Mouse (Mus musculus): ENCODE measurements at regions not wholly inside any gene's neighbourhood (a gene's known extent, or its start where the extent isn't known, plus 50 kb on each side); places are given as distances from the start of the nearest gene placed in this dataset.
A peak's percentile ranks its signal among the peaks of the same experiment; 100 is the strongest.
"Not testable (repeated sequence)": the region's sequence is repeated elsewhere in the genome, so short reads cannot be mapped to it uniquely, and the experiment has no call there.

DNA sequence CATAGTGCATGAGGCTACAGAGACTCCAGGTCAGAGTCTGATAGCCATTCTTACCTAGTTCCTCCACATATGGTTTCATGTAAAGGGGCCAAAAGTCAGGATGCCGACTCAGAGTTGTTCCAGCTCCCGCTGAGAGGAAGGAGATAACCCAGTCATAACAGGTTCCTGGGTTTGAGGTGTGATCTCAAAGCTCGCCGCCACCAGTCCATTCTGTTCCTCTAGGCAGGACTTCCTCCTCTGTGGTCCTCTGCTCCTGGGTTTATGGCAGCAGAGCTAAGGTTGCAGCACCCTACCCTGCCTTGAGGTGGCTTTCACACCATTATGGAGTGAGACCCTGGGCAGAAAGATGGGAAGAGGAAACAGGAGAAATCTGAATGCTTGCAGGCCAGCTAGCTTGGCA lies 131.2 kb downstream of the Tomm20 start:
- WGBS, result 52% methylated on average over 4 of the region's 4 CpGs
- Histone ChIP-seq H3K9ac (no peak overlapping the region), H3K9me3 (replicated peaks) (0 out of 2 replicates have a peak, but pooled peaks cover 4% of the 10 kb centered on the region), H3K27ac (no peak overlapping the region), H3K4me1 (replicated peaks) (no peaks in the 10 kb centered on the region), H3K4me3 (no peak overlapping the region), H3K4me2 (no peak overlapping the region), H3K27me3 (0 out of 2 replicates have a peak, but pooled peaks cover 2% of the 10 kb centered on the region), H3K36me3 (no peaks in the 10 kb centered on the region)
- ATAC-seq (replicated peaks; ENCODE audit: insufficient number of reproducible peaks, insufficient read depth, low FRiP score, low read depth), result no peak

DNA sequence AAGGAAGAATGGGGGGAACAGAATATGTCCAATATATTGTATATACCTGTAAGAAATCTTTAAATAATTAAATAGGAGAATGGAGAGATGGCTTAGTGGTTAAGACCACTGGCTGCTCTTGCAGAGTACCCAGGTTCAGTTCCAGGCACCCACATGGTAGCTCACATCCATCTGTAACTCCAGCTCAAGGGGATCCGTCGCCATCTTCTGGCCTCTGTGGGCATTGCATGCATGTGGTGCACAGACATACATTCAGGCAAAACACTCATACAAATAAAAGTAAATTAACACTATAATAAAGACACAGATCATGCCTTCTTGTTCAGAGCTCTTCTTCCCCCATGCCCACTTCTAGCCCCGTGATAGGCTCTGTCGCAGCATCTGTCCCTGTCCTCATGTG lies 132.0 kb downstream of the Tomm20 start:
- Histone ChIP-seq H3K4me1 (replicated peaks) (no peaks in the 10 kb centered on the region), H3K4me2 (no peak overlapping the region), H3K36me3 (no peaks in the 10 kb centered on the region), H3K4me3 (no peak overlapping the region), H3K9ac (no peak overlapping the region), H3K27me3 (0 out of 2 replicates have a peak, but pooled peaks cover 2% of the 10 kb centered on the region), H3K27ac (no peak overlapping the region), H3K9me3 (replicated peaks) (0 out of 2 replicates have a peak, but pooled peaks cover 4% of the 10 kb centered on the region)
- ATAC-seq (replicated peaks; ENCODE audit: insufficient number of reproducible peaks, insufficient read depth, low FRiP score, low read depth), result no peak
- 75% methylated on average over 4 of the region's 4 CpGs for WGBS

DNA sequence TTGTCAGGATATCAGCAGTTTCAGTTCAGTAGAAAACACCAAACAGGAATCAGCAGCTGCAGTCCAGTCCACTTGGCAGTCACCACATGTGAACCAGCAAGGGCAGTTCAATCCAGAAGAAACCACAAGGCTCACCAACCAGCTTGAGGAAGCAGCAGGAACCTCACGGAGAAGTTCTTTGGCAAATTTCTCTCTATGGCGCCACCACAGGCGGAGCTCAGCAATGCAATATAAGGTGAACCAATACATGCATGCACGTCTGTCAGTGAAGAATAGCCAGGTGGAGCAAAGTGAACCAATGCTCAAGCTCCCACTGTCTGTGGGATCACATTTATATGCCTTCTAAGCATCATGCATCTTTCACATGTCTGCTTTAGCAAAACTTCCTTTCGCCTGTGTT lies 132.9 kb downstream of the Tomm20 start:
- Histone ChIP-seq H3K27me3 (0 out of 2 replicates have a peak, but pooled peaks cover 2% of the 10 kb centered on the region), H3K4me2 (no peak overlapping the region), H3K4me1 (replicated peaks) (0 out of 2 replicates have a peak, but pooled peaks cover 1% of the 10 kb centered on the region), H3K9me3 (replicated peaks) (0 out of 2 replicates have a peak, but pooled peaks cover 4% of the 10 kb centered on the region), H3K36me3 (no peaks in the 10 kb centered on the region), H3K27ac (no peak overlapping the region), H3K9ac (no peak overlapping the region), H3K4me3 (no peak overlapping the region)
- no peak for ATAC-seq (replicated peaks; ENCODE audit: insufficient number of reproducible peaks, insufficient read depth, low FRiP score, low read depth)
- 94% methylated on average over 5 of the region's 5 CpGs for WGBS

DNA sequence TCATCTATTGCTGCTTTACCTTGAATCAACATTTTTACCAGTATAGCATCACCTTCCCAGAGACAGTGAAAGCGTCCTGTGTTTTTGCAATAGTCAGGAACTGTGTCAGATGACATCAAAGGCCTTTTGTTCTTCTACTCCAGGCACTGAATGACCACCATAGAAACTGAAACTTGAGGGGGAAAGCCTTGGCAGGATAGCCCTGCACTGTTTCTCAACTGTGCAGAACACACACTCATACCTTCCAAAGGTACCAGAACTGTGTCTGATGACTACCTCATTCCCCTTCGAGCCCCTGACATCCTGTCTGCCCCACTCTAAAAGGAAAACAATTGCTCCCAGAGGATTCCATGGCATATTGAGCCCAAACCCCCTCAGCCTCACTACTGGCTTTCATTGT lies 134.3 kb downstream of the Tomm20 start:
- WGBS, result 57% methylated on average over 2 of the region's 2 CpGs
- peaks cover 15% of the 10 kb centered on the region for H3K4me1 ChIP-seq (replicated peaks)
- H3K36me3 ChIP-seq; H3K4me3 ChIP-seq; H3K4me2 ChIP-seq; H3K27me3 ChIP-seq; H3K9me3 ChIP-seq (replicated peaks); H3K27ac ChIP-seq; ATAC-seq (replicated peaks; ENCODE audit: insufficient number of reproducible peaks, insufficient read depth, low FRiP score, low read depth); H3K9ac ChIP-seq: not testable (repeated sequence)

DNA sequence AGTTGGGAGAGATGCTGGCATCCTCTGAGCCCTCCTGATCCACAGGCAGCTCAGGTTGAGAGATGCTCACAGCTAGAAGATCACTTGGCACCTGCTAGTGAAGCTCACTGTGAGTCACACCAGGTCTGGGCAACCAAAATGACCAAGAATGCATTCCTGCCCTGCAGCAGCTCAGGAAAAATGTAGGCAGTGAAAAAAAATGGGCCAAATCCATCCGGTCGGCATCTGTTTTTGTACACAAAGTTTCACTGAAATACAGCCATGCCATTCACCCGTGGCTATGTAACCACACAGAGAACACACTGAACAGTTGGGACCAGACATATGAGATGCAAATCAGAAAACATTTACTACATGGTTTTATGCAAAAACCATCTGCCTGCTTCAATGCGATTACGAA lies 135.1 kb downstream of the Tomm20 start:
- no peak overlapping the region for H3K4me2 ChIP-seq
- H3K36me3 ChIP-seq, result no peaks in the 10 kb centered on the region
- peaks cover 22% of the 10 kb centered on the region for H3K4me1 ChIP-seq (replicated peaks)
- H3K4me3 ChIP-seq, result no peak overlapping the region
- no peak for ATAC-seq (replicated peaks; ENCODE audit: insufficient number of reproducible peaks, insufficient read depth, low FRiP score, low read depth)
- WGBS, result 92% methylated on average over 5 of the region's 5 CpGs
- H3K9ac ChIP-seq, result no peak overlapping the region
- 0 out of 2 replicates have a peak, but pooled peaks cover 2% of the 10 kb centered on the region for H3K27me3 ChIP-seq
- no peak overlapping the region for H3K27ac ChIP-seq
- 0 out of 2 replicates have a peak, but pooled peaks cover 4% of the 10 kb centered on the region for H3K9me3 ChIP-seq (replicated peaks)

DNA sequence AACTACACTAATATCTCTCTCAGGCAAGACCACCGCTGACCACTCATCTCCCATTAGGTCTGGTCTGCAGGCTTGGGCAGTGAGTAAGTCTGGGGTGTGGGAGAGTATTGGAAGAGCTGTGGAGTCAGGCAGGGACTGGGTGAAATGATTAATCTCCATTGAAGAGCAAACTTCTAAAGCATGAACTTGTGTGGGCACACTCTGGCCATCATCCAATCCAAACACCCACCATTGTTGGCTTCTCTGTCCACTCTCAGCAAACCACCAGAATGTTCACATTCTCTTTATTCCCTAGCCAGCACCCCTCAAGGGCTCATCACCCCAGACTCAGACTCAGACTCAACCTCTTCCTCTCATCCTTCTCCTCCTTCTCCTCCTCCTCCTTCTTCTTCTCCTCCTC lies 136.3 kb downstream of the Tomm20 start:
- no peak overlapping the region for H3K4me2 ChIP-seq
- H3K9me3 ChIP-seq (replicated peaks), result 0 out of 2 replicates have a peak, but pooled peaks cover 4% of the 10 kb centered on the region
- no peaks in the 10 kb centered on the region for H3K36me3 ChIP-seq
- H3K27ac ChIP-seq, result no peak overlapping the region
- peaks cover 31% of the 10 kb centered on the region for H3K4me1 ChIP-seq (replicated peaks)
- no peak overlapping the region for H3K4me3 ChIP-seq
- H3K9ac ChIP-seq, result no peak overlapping the region
- H3K27me3 ChIP-seq, result 0 out of 2 replicates have a peak, but pooled peaks cover 2% of the 10 kb centered on the region
- ATAC-seq (replicated peaks; ENCODE audit: insufficient number of reproducible peaks, insufficient read depth, low FRiP score, low read depth), result no peak
- WGBS, result 83% methylated on average over 1 of the region's 1 CpGs

DNA sequence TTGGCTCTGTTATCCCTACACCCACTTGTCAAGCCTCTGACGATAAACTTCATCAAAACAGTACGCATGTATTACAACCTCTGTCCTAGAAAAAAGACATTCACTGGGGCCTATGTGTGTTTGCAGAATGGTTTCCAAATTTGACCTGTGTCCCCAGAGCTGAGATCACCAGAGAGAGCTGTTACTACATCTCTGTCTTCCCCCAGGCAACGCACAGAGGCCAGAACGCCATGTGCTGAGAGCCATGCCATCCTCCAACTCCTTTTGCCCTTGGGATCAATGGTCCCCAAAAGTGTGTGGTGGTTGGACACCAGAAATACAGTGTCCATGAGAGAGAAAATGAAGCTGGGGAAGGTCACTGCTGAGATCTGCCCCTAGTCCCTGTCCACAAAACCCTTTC lies 137.1 kb downstream of the Tomm20 start:
- ATAC-seq (replicated peaks; ENCODE audit: insufficient number of reproducible peaks, insufficient read depth, low FRiP score, low read depth), result no peak
- Histone ChIP-seq H3K4me3 (no peak overlapping the region), H3K9ac (no peak overlapping the region), H3K36me3 (no peaks in the 10 kb centered on the region), H3K27me3 (0 out of 2 replicates have a peak, but pooled peaks cover 2% of the 10 kb centered on the region), H3K9me3 (replicated peaks) (0 out of 2 replicates have a peak, but pooled peaks cover 4% of the 10 kb centered on the region), H3K4me2 (no peak overlapping the region), H3K27ac (no peak overlapping the region), H3K4me1 (replicated peaks) (peaks cover 32% of the 10 kb centered on the region)
- WGBS, result 92% methylated on average over 4 of the region's 4 CpGs

DNA sequence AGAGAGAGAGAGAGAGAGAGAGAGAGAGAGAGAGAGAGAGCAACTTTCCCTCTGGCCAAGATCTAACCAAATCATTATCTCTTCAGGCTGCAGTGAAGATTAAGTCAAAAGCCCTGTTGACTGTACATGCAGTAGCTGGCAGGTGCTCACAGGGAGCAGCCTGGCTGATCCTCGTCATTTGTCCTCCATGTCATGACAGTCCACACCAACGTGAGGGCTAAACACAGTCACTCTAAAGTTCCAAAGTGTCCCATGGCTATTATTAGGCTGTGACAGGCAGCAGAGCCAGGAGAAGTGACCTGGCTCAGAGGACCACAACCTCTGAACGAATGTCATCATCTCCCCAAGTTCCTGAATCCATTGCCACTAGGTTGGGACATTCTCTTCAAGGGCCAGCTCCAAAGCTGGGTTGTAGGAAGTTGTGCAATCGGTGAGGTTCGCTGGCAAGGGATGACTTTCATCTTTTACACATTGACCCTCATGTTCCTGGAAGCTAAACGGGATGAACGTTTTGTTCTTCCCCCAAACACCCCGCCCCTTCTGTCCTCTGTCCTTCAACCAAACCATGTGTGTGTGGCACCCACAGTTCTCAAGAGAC lies 138.4 kb downstream of the Tomm20 start:
- no peak overlapping the region for H3K9ac ChIP-seq

DNA sequence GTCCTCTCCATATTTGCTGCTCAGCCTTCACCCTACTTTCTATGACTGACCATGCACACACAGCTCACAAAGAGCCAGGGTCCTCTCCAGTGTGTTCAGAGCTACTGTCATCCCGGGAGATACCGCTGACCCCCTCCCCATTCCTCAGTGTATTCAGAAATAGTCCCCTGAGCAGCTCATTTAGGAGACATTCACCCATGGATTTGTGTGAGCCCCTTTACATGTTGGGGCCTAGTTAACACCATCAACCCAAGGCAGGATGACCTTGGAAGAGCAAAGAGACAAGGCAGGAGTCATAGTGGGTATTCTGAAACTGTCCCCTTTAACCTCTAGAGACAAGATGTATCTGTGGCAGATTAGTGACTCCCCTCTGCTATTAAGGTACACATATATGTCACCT lies 139.1 kb downstream of the Tomm20 start:
- H3K4me2 ChIP-seq, result no peak overlapping the region
- 88% methylated on average over 2 of the region's 2 CpGs for WGBS
- no peak for ATAC-seq (replicated peaks; ENCODE audit: insufficient number of reproducible peaks, insufficient read depth, low FRiP score, low read depth)

More for the DNA sequence above, 138.4 kb downstream of the Tomm20 start:
- H3K27ac ChIP-seq, result peak overlapping the region; percentile 84
- H3K4me1 ChIP-seq (replicated peaks), result peaks cover 32% of the 10 kb centered on the region
- ATAC-seq (replicated peaks; ENCODE audit: insufficient number of reproducible peaks, insufficient read depth, low FRiP score, low read depth), result peak; percentile 47; the same call in 1 of the 2 replicates
- 0 out of 2 replicates have a peak, but pooled peaks cover 2% of the 10 kb centered on the region for H3K27me3 ChIP-seq
- 53% methylated on average over 8 of the region's 8 CpGs for WGBS
- H3K4me3 ChIP-seq, result no peak overlapping the region
- H3K36me3 ChIP-seq, result no peaks in the 10 kb centered on the region
- no peak overlapping the region for H3K4me2 ChIP-seq
- no peaks in the 10 kb centered on the region for H3K9me3 ChIP-seq (replicated peaks)

DNA sequence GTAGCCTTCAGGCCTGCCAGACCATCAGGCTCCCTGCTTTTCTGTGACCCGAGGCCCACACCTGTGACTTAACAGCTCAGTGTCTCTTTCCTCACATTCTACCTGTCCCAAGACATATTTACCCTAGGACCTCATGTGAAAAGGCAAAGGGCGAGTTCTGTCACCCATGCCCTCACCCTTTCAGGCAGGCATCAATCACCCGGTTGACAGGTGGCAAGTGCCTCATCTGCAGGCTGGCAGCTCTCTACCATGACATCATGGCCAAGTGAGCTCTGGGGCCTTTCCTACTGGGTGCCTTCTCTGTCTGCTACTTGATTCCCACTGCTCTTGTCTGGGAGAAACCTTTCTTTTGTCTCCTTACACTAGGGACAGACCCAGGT lies 139.5 kb downstream of the Tomm20 start:
- H3K4me1 ChIP-seq (replicated peaks), result peaks cover 32% of the 10 kb centered on the region
- H3K4me2 ChIP-seq, result no peak overlapping the region
- WGBS, result 74% methylated on average over 3 of the region's 3 CpGs
- no peak overlapping the region for H3K9ac ChIP-seq
- peak overlapping the region; percentile 84 for H3K27ac ChIP-seq
- H3K27me3 ChIP-seq, result 0 out of 2 replicates have a peak, but pooled peaks cover 2% of the 10 kb centered on the region
- H3K9me3 ChIP-seq (replicated peaks), result no peaks in the 10 kb centered on the region
- no peak; the same call in 1 of the 2 replicates for ATAC-seq (replicated peaks; ENCODE audit: insufficient number of reproducible peaks, insufficient read depth, low FRiP score, low read depth)
- no peak overlapping the region for H3K4me3 ChIP-seq
- no peaks in the 10 kb centered on the region for H3K36me3 ChIP-seq

More for the DNA sequence above, 139.1 kb downstream of the Tomm20 start:
- peak overlapping the region; percentile 84 for H3K27ac ChIP-seq
- no peaks in the 10 kb centered on the region for H3K9me3 ChIP-seq (replicated peaks)
- 0 out of 2 replicates have a peak, but pooled peaks cover 2% of the 10 kb centered on the region for H3K27me3 ChIP-seq
- no peaks in the 10 kb centered on the region for H3K36me3 ChIP-seq
- H3K9ac ChIP-seq, result no peak overlapping the region
- peaks cover 32% of the 10 kb centered on the region for H3K4me1 ChIP-seq (replicated peaks)
- no peak overlapping the region for H3K4me3 ChIP-seq

DNA sequence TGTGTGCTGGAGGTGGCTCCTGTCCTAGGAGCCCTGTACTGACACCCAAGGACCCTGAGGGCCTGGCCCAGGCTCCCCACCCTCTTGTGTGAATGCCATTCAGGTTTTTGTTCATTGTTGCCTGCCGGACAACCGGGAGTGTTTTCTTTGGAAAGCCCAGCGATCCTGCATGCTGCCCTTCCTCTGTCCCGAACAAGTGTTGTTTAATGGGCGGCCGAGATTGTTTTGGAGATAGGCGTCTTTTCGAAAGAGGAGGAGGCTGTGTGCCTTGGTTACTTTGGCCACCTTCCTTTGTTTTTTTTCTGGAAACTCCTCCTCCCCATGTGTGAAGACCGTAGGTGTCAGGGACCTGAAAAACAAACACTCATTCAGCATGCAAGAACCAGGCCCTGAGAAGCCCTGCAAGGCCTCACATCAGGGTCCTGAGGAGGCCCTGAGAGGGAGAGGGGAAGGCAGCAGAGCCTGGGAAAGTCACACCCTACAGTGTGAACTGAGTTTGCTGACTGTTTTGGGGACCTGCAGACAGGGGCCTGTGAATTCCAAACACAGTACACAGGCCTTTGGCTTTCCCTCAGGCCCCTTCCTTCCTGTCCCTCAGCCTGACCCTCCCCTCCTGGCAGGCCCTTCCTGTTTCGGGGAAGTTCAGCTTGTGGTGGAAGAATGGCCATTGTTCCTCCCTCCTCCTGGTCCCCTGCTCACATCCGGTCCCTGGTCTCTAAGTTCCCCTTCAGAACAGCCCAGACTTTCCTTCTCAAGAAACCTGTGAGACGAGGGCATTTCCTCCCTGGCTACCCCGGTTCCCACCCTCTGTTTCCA lies 140.1 kb downstream of the Tomm20 start:
- peak overlapping the region; percentile 84 for H3K27ac ChIP-seq
- H3K4me3 ChIP-seq, result no peak overlapping the region
- H3K4me2 ChIP-seq, result no peak overlapping the region
- 48% methylated on average over 13 of the region's 13 CpGs for WGBS
- no peaks in the 10 kb centered on the region for H3K9me3 ChIP-seq (replicated peaks)
- ATAC-seq (replicated peaks; ENCODE audit: insufficient number of reproducible peaks, insufficient read depth, low FRiP score, low read depth), result peak; percentile 86
- no peaks in the 10 kb centered on the region for H3K36me3 ChIP-seq
- H3K9ac ChIP-seq, result no peak overlapping the region
- H3K27me3 ChIP-seq, result no peaks in the 10 kb centered on the region
- H3K4me1 ChIP-seq (replicated peaks), result peaks cover 32% of the 10 kb centered on the region

All from heart, embryonic 15.5 days (tissue).